Mouse (Mus musculus) kidney, adult 2 months (tissue): ENCODE measurements around the gene Rnaseh2b.

ENCODE experiments used
- CTCF ChIP-seq: fragments of 200-500 bp; conservative IDR thresholded peaks from 2 replicates; pipeline ENCODE4 v1.5.1; 2011; ENCODE audit warnings: low read depth, mild to moderate bottlenecking, control low read depth, low read length, moderate library complexity, mixed read lengths; ENCODE audit not compliant: insufficient read depth, insufficient read length
- POLR2A ChIP-seq: fragments of 200-500 bp; IDR thresholded peaks from one replicate; pipeline ENCODE4 v1.6.1; 2011; ENCODE audit warnings: low read depth, low read length, control low read depth

GRCm38 (mm10) chr14:62417501-62417900, 125.1 kb downstream of the Rnaseh2b start:
- TF ChIP-seq POLR2A (no peak), CTCF (no peak)
